Mouse (Mus musculus) induced T-regulatory cell, adult 2 months (primary cell): ENCODE data around the gene 1700093K21Rik.
A peak's percentile ranks its signal among the peaks of the same experiment; 100 is the strongest.
"Not testable (repeated sequence)": the region's sequence is repeated elsewhere in the genome, so short reads cannot be mapped to it uniquely, and the experiment has no call there.

Experiments
- DNase-seq: peaks from one replicate; pipeline ENCODE4 v3.0.0-alpha.2; 2012; ENCODE audit warnings: low read depth

1700093K21Rik gene

DNA sequence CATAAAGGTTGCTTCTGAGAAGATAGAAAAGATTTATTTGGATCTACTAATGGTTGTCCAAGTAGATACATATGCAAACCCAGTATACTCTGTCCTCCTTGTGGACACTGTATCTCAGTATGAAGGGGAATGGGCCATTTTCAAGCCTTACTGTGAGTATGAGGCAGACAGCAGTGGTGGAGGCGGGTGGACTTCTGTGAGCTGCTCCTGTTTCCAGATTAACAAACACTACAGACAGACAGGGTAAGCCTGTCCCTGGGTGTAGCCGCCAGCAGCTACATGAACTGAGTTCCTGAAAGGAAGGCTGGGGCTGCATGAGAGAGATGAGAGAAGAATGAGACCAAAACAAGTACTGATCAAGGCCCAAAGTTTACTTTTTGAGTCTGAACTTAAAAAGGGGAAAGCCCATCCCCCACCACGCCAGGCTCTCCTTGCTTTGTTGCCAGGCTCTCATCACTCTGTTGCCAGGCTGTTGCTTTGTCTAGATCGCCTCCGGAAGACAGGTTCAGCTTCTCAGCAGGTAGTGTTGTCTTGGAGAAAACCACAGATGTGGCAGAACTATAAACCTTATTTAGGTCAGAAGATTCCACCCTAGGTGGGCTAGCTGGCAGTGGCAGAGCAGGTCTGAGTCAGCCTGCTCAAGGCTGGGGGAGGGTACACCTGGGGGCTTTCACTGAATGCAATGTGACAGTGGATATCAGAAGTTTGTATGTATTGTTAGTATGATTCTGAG, at the start of gene 1700093K21Rik:
1700093K21Rik (minus strand) TSS at position 683 of the 733 bp plus-strand sequence.
- no peak for DNase-seq

DNA sequence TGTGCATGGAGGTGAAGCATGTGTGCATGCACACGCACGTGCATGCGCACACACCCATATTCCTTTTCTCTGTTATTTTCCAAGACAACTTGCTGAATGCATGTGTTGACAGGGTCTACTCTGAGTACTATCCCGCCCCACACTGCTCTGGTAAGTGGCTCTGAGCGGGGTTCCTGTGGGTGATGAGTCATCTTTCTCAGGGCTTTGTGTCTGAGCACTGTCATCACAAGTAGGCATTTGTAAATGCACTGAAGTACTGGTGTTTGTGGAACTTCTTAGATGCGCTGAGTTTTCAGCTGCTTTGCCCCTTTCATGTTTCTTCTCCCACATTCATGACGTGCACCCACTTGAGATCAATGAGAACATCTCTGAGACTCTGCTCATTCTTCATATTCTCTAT, 49.2 kb upstream of the 1700093K21Rik start:
- DNase-seq: no peak

DNA sequence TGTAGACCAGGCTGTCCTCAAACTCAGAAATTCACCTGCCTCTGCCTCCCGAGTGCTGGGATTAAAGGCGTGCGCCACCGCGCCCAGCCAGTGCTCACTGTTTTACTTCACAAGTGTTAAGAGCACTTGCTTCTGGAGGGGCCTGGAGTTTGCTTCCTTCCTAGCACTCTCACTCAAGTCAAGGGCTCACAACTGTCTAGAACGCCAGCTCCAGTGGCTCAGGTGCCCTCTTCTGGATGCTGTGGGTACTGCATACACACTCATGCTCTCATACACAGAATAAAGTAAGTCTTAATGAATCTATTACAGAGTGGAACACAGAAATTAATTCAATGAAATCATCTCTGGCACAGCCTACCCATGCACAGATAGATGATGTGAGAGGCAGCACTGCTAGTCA, 44.8 kb upstream of the 1700093K21Rik start:
- DNase-seq: peak; percentile 72

DNA sequence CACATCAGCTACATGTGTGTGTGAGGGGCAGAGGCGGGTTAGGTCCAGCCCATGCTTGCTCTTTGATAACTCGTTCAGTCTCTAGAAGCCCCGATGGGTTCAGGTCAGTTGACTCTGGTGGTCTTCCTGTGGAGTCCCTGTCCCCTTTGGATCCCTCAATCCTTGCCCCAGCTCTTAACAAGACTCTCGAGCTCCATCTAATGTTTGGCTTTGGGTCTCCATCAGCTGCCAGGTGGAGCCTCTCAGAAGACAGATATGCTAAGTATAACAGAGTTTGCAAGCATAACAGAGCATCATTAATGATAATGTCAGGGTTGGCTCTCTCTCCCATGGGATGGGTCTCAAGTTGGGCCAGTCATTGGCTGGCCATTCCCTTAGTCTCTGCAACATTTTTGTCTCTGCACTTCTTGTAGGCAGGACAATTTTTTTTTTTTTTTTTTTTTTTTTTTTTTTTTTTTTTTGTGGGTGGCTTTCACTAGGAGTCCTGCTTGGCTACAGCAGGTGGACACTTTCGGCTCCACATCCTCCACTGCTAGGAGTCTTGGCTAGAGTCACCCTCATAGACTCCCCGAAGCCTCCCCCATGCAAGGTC, 36.2 kb upstream of the 1700093K21Rik start:
- no peak for DNase-seq

DNA sequence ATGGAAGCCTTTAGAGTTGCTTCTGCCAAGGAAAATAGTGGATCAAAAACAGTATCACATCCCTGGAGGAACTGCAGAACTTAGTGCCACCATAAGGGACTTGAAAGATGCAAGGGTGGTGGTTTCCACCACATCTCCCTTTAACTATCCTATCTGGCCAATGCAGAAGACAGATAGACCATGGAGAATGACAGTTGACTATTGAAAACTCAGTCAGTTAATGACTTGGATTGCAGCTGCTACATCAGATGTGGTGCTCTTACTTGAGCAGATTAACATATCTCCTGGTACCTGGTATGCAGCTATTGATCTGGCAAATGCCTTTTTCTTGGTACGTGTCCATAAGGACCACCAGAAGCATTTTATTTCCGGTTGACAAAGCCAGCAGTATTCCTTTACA, 16.5 kb upstream of the 1700093K21Rik start:
- DNase-seq: no peak

DNA sequence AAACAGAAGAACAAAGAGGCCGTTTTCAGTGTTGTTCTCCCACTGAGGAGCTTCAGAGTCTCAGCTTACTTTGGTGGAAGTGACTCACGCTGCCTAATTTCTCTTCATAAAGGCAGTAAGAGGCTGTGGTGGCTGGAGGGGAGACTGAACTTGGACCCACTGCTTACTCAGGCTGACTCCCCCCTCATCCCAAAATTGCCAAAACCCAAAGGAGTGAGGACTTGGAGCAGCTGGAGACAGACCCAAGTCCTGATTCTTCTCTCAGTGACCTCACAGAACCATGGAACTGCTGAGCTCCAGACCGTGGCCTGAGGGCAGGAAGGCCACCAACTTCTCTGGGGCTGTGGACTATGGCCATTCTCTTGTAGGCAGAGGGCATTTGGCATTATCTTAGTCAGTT, 2.0 kb downstream of the 1700093K21Rik start:
- DNase-seq: no peak

DNA sequence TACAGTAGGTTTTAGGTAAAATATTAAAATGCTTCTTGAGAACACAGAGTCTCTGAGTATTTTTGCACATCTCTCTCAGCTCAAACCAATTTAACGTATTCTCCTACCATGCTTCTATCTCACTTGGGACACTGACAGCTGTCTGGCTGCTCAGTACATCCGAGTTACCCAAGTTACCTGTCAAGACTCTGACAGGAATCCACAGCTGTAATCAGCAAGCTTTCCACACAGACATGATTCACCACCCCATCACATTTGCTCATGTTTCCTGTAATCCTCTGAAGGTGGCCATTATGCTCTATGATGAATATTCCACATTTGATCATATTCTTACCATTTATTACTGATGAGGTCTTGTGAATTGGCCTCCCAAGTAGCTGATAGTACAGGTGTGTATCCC, 5.6 kb downstream of the 1700093K21Rik start:
- no peak for DNase-seq

DNA sequence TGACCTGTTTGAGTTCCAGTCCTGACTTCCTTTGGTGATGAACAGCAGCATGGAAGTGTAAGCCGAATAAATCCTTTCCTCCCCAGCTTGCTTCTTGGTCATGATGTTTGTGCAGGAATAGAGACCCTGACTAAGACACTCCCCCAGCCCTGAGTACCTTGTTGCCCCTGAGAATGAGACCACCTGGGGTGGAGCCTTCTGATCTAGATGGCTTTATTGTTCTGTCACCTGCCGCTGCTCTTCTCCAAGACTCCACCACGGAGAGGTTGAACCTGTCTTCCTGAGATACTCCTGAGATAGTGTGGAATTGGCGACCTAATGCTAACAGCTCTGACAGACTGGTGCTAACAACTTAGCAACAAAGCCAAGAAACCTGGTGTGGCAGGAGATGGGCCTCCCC, 6.2 kb downstream of the 1700093K21Rik start:
- DNase-seq: not testable (repeated sequence)

DNA sequence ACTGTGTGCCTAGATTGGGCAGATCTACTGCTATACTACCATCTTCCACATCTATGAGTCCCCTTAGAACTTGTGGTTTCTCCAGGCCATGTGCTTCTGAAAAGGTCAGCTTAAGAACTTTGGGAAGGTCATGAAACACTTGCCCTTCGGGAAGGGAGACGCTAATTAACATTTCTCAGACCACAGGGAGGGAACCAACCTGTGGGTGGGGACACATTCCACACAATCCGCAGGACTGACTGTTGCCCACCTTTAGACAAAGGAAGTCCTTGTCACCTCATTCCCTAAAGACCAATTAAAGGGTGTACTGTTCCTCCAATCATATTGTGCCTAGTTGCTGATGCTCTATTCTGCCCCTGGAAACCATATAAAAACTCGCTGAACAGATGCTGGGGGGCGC, 16.2 kb downstream of the 1700093K21Rik start:
- not testable (repeated sequence) for DNase-seq

DNA sequence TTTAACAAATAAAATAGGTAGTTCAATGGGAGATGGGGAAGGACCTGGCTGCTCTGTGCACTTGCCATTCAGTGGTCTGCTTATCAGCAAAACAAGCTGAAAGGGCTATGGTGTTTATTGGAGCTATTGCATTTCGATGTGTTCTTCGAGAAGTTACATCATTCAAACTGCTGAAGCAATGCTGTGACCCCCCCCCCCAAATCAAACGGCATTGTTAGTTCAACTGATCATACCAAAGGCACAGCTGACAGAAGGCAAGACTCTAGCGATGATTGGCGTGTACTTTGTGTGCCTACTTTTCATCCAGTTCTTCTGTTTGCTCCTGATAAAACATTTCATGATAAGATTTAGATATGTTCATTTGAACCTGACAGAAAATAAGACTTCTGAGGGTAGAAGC, 22.3 kb downstream of the 1700093K21Rik start:
- no peak for DNase-seq

DNA sequence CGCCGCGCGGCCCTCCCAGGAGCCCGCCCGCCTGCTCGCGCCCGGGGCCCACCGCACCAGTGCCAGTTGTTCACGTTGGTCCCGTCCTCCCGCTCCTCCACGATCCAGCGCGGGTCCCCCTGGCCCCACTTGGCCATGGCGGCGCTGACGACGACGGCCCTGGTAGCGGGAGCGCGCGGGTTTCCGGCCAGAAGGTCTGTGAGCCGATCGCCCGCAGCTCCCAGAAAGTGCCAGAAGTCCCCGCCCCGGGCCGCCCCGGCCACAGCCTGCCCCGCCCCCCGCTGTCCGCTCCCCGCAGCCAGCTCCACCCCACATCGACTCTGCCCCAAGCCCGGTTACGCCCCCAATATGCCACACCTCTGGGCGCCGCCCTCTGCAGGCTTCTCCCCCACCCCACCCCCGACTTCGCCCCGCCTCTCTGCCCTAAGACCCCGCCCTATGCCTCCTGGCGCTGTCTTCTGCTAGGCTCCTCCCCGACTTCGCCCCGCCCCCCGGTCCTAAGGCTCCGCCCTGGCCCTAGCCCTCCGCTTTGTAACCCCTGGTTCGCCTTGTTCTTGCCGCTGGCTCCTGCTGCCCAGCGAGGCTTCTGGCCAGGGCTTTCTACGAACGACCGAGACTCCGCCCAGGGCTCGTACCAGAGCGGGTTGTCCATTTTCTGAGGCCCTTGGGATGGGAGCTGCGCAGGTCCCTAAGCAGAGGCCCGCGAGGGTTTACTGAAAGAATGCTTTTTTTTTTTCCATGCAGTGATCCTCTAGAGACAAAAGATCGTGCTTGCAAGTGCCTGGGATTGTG, 23.0 kb downstream of the 1700093K21Rik start, which contains the start of gene Ahsa2:
Ahsa2 (minus strand) TSS at position 313 of the 792 bp plus-strand sequence.
- peak; percentile 97 for DNase-seq

DNA sequence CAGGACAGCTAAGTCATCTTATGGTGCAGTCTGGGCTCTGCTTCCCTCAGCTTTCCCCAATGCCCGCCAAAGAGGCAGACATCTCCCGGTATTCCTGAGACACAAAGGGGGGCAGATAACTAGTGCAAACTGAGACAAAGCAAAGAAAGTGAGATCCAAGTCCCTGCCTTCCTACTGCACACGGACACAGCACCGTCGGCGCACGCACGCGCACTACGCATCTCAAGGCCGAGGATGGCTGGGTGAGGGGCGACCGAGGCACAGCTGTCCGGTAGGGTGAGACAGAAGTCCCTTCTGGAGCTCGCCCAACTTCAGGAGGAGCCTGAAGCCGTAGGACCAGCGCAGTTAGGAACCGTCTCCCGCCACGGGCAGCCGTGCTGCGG, 23.6 kb downstream of the 1700093K21Rik start:
- DNase-seq: peak; percentile 77

DNA sequence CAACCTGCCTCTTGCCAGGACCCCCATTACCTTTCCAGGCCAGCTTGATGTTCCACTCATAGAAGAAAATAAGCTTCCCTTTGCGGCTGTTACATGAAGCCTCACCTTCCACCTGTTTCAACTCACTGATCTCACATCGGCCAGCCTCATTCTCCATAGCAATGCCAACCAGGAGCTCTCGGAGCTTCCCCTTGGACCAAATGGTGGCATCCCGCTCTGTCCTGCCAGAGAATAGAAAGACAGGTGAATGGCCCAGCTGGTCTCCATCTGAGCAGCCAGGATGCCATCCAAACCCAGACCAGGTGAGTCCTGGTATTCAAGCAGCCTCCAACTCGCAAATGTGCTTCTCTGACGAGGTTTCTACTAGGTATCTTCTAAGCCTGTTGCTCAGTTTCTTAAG, 24.3 kb downstream of the 1700093K21Rik start:
- no peak for DNase-seq

DNA sequence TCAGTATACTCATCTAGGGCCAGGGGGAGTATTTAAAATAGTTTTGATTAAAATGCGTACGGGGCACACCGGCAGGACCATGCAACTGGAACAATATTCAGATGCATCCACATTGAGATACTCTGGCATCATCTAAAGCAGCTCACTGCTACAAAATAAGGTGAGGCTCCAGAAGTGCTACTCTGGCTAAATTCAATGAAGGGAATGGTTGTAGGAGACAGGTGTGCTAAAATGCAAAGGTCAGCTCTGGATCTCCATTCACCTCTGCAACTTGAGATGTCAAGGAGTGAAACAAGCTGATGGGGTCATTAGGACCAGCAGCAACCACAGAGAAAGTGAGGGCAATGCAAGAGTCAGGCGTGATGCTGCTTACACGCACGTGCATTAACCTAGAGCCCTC, 25.7 kb downstream of the 1700093K21Rik start:
- no peak for DNase-seq

DNA sequence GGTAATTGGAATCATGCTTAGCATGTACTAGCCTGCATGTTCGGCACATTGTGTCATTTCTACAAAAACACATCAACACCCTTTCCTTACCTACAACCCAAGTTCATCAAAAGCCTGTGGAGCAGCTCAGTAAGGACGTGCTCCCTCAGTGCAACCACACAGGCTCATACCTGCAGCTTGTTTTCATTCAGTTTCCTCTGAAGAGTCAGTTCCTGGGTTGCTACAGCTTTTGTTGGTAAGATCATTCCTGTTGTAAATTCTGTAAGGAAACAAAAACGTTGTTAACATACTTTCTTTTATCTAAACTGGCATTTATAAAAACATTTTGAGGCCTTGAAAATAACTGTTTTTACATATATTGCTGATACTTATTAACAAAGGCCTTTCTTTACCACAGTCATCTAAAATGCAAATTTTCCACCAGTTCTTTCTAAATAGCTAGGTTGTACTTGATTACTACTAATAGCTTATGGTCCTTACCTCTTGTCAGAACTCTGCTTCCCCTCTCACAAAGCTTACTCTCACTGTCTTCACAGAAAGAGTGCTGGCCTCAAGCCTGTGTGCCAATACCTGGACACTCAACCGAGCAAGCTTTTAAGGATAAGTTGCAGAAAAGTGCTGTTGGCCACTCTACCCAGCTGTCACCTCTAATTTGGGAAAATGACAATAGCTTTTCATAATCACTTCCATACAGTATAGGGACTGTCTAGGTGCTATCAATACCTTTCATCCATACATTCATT, 28.7 kb downstream of the 1700093K21Rik start:
- DNase-seq: no peak

DNA sequence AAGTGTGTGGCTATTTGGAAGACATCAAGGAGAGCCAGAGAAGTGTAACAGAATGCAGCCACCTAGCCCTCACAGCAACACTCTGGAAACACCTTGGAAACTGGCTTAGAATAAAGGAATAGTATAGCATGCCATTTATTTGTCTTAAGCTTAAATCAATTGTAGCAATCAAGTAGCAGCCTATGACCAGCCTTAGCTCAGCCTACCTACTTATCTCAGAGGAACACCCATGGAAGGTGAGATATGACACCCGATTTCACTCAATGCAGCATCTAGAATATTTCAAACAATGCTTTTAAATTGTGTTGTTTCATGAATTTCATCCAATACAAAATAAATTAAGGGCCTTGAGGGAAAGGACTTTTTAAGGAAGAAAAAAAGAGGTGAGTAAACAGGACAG, 31.0 kb downstream of the 1700093K21Rik start:
- no peak for DNase-seq
